Mouse (Mus musculus) heart, adult 2 months (tissue): Measurements from ENCODE around the gene Gm10024. TPM values are rescaled to one million over a fixed set of nuclear protein-coding genes. Genes with fewer than 3 reads are reported as not detected.
"Not testable (repeated sequence)": the region's sequence is repeated elsewhere in the genome, so short reads cannot be mapped to it uniquely, and the experiment has no call there.

Experiments used
- DNase-seq, 2 experiments: peaks; one replicate each; pipeline ENCODE4 v3.0.0; 2021
- H3K27ac ChIP-seq: fragments of 200-600 bp; 2 replicates; pipeline ENCODE4 v1.8.1; 2022
- H3K27me3 ChIP-seq: fragments of 200-500 bp; 2 replicates; pipeline ENCODE4 v1.6.1; 2012; ENCODE audit warnings: mild to moderate bottlenecking, low read length, inconsistent platforms, mixed read lengths; ENCODE audit not compliant: control insufficient read depth, insufficient read depth
- H3K36me3 ChIP-seq: fragments of 200-500 bp; 2 replicates; pipeline ENCODE4 v1.6.1; 2012; ENCODE audit warnings: low read length, inconsistent platforms; ENCODE audit not compliant: control insufficient read depth, insufficient read depth
- H3K4me1 ChIP-seq: fragments of 200-500 bp; 2 replicates; pipeline ENCODE4 v1.6.1; 2011; ENCODE audit warnings: low read length; ENCODE audit not compliant: control insufficient read depth, insufficient read depth
- H3K4me3 ChIP-seq: fragments of 200-600 bp; 2 replicates; pipeline ENCODE4 v1.8.1; 2022
- H3K79me2 ChIP-seq: fragments of 200-500 bp; replicated peaks from 2 replicates; pipeline ENCODE4 v1.6.1; 2012; ENCODE audit warnings: mild to moderate bottlenecking, inconsistent platforms, low read length, moderate library complexity, mixed read lengths; ENCODE audit not compliant: control insufficient read depth, insufficient read depth
- H3K9ac ChIP-seq: fragments of 200-500 bp; 2 replicates; pipeline ENCODE4 v1.6.1; 2012; ENCODE audit warnings: low read depth, mild to moderate bottlenecking, control low read depth, inconsistent platforms, low read length, mixed read lengths
- CTCF ChIP-seq: fragments of 200-600 bp; IDR thresholded peaks from 2 replicates; pipeline ENCODE4 v1.8.1; 2022; ENCODE audit warnings: antibody characterized with exemption, mild to moderate bottlenecking, moderate library complexity
- EP300 ChIP-seq: fragments of 200-500 bp; IDR thresholded peaks from 2 replicates; pipeline ENCODE4 v1.6.1; 2011; ENCODE audit warnings: low read depth, low read length, control low read depth; ENCODE audit not compliant: insufficient read depth
- POLR2A ChIP-seq: fragments of 200-500 bp; IDR thresholded peaks from 2 replicates; pipeline ENCODE4 v1.6.1; 2011; ENCODE audit warnings: mild to moderate bottlenecking, low read depth, low read length, control low read depth; ENCODE audit not compliant: insufficient read depth
- WGBS: fragments of 180-500 bp; shearing (Covaris S2); methylation state at CpG from one replicate; pipeline ENCODE4 v1.1.7; 2018; 5-methylcytosine and 5-hydroxymethylcytosine counted together
- intact Hi-C: fragments of 180-260 bp; cut with DNase I; formaldehyde crosslinking; loops from one replicate; pipeline ENCODE4 v1.15.1; 2025
- long read RNA-seq: library from polyadenylated mRNA; stranded (forward); transcript quantifications from one replicate; pipeline ENCODE4 v2.0.0, GENCODE M21; 2021
- polyA plus RNA-seq: library from polyadenylated mRNA; depleted of rRNA; stranded (reverse); fragments of >200 nt; gene quantifications from 2 replicates; pipeline ENCODE4 v1.2.3, GENCODE M21; 2012; rRNA removed
- total RNA-seq, 2 experiments: library from RNA; stranded (reverse); gene quantifications; 2 replicates each; pipeline ENCODE4 v1.2.3; 2021

Gm10024 gene
- total RNA-seq = not detected
- polyA plus RNA-seq = not detected in 2 replicates
- long read RNA-seq = 0 reads

GRCm38 (mm10) chr10:77711157-77711556 is at the start of gene Gm10024:
Gene Gm10024 (plus strand): TSS chr10:77711457.
- H3K36me3 ChIP-seq, H3K9ac ChIP-seq, DNase-seq, H3K27me3 ChIP-seq, H3K4me3 ChIP-seq, H3K79me2 ChIP-seq, H3K27ac ChIP-seq, intact Hi-C loops, H3K4me1 ChIP-seq: not testable (repeated sequence)

DNA sequence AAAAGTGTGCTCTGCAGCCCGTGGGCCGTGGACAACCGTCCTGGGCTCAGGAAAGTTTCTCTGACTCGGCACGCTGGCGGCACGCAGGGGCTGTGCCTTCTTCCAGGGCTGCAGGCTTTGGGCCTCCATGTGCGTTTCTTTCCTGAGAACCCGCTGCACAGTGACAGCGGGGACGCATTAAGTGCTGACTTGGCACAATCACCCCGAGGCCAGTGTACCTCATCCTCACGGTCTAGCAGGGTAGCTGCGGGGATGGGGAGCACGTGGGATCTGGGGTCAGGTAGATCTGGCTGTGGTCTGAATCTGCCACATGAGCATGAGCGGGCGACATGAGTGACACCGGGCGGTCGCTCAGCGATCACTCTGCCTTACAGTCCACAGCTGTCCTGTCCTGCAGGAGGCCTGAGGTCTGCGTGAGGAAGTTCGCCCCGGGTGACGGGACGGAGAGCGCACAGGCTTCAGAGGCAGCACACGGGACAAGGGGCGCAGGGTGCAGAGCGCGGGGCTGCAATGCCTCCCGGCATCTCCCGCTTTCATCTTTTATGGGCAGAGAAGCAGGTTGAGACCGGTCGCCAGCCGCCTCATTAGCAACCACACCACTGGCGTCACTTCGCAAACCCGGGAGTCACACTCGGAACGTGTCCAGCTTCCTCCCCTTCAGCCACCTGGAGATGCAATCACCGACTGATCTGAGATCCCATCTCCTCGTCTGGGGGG is 47.1 kb upstream of the Gm10024 start:
- H3K36me3 ChIP-seq = no peaks in the 10 kb centered on the region
- H3K27me3 ChIP-seq = no peaks in the 10 kb centered on the region
- H3K4me3 ChIP-seq = no peak overlapping the region
- intact Hi-C loops = no loop called here
- H3K4me1 ChIP-seq = peaks cover 1% of the 10 kb centered on the region; the same call in 1 of the 2 replicates
- H3K27ac ChIP-seq = no peak overlapping the region
- TF ChIP-seq EP300 = no peak
- TF ChIP-seq POLR2A = no peak
- no peak for TF ChIP-seq CTCF
- H3K79me2 ChIP-seq = no peaks in the 10 kb centered on the region
- H3K9ac ChIP-seq = no peak overlapping the region
- WGBS = 44% methylated on average over 43 of the region's 43 CpGs
- no peak for DNase-seq

- intact Hi-C loops = no loop called here
- no peak for DNase-seq
- Histone ChIP-seq H3K4me1 (peaks cover 1% of the 10 kb centered on the region; the same call in 1 of the 2 replicates), H3K36me3 (no peaks in the 10 kb centered on the region), H3K27ac (no peak overlapping the region), H3K4me3 (no peak overlapping the region), H3K27me3 (no peaks in the 10 kb centered on the region), H3K9ac (no peak overlapping the region), H3K79me2 (no peaks in the 10 kb centered on the region)
- 50% methylated on average over 8 of the region's 8 CpGs for WGBS
- no peak for TF ChIP-seq CTCF
- no peak for TF ChIP-seq EP300
- TF ChIP-seq POLR2A = no peak
These were observed 44.9 kb upstream of the Gm10024 start for GRCm38 (mm10) chr10:77666342-77666741.

DNA sequence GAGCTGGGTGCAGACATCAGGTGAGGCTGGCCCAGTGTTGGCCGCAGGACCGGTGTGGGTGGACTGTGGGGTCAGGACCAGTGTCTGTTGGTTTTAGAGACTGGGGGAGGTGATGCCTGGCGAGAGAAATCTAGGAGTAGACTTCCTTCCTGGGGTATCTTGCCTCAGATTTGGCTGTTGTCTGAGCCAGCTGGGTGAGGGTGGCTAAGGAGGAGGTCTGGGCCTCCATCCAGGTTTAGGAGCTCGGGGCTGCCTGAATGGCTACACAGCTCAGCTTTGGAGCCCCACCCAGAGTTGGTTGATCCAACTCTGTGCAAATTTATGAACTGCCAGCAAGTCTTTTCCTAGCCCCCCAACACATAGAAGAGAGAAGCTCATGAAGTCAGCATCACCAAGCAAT is 43.9 kb upstream of the Gm10024 start:
- Histone ChIP-seq H3K4me3 (no peak overlapping the region), H3K27me3 (no peaks in the 10 kb centered on the region), H3K9ac (no peak overlapping the region), H3K4me1 (peaks cover 1% of the 10 kb centered on the region; the same call in 1 of the 2 replicates), H3K27ac (no peak overlapping the region), H3K79me2 (no peaks in the 10 kb centered on the region), H3K36me3 (no peaks in the 10 kb centered on the region)
- TF ChIP-seq EP300 (no peak), POLR2A (no peak), CTCF (no peak)
- DNase-seq = no peak
- intact Hi-C loops = no loop called here
- WGBS = 47% methylated on average over 4 of the region's 4 CpGs

DNA sequence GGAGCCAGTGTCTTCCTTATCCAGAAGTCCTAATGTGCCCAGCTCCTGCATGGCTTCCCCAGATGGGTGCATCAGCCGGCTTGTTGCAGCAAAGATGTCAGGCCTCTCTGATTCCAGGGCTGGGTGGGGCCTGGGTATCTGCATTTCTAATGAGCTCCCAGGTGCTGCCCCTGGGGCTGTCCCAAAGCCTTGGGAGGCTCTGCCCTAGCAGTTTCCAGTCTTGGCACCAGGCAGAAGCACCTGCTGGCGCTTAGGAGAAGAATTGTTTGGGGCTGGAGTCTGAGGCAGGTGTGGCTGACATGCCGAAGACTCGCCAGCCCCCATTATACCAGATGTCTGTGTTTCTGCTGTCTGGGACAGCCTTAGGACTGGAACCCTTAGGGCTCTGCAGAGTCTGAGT is 40.5 kb upstream of the Gm10024 start:
- Histone ChIP-seq H3K36me3 (no peaks in the 10 kb centered on the region), H3K27ac (no peak overlapping the region), H3K9ac (no peak overlapping the region), H3K27me3 (no peaks in the 10 kb centered on the region), H3K4me3 (no peak overlapping the region), H3K4me1 (peaks cover 1% of the 10 kb centered on the region; the same call in 1 of the 2 replicates), H3K79me2 (no peaks in the 10 kb centered on the region)
- intact Hi-C loops = no loop called here
- DNase-seq = no peak
- TF ChIP-seq CTCF (no peak), EP300 (no peak), POLR2A (no peak)
- WGBS = 82% methylated on average over 4 of the region's 4 CpGs

DNA sequence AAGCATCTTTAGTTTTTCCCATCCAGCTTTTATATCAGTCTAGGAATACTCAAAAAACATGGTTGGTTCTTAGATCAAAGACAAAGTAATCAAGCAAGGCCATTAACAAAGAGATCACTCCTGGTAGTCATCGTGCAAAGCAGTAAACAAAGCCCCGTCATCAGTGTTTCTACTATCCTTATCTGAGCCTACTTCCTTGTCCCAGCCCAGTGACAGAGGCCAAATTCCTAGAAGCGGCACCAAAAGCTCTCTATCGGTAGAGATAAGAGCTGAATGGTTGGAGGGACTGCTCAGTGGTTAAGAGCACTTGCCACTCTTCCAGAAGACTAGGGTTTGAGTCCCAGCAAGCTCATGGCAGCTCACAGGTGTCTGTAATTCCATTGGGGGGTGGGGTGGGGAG is 39.7 kb upstream of the Gm10024 start:
- no peaks in the 10 kb centered on the region for H3K27me3 ChIP-seq
- H3K4me3 ChIP-seq = no peak overlapping the region
- intact Hi-C loops = no loop called here
- H3K9ac ChIP-seq = no peak overlapping the region
- no peaks in the 10 kb centered on the region; the same call in 1 of the 2 replicates for H3K4me1 ChIP-seq
- no peaks in the 10 kb centered on the region for H3K79me2 ChIP-seq
- 17% methylated on average over 4 of the region's 4 CpGs for WGBS
- DNase-seq = no peak
- no peaks in the 10 kb centered on the region for H3K36me3 ChIP-seq
- H3K27ac ChIP-seq = no peak overlapping the region
- no peak for TF ChIP-seq CTCF
- no peak for TF ChIP-seq EP300
- TF ChIP-seq POLR2A = no peak
